Mouse (Mus musculus): Measurements from ENCODE around the gene Rybp. TPM values are rescaled to one million over a fixed set of nuclear protein-coding genes. Genes with fewer than 3 reads are reported as not detected.
A peak's percentile ranks its signal among the peaks of the same experiment; 100 is the strongest.

Rybp gene
- polyA plus RNA-seq, 1 experiment from 2014 or later: 21.3 TPM

DNA sequence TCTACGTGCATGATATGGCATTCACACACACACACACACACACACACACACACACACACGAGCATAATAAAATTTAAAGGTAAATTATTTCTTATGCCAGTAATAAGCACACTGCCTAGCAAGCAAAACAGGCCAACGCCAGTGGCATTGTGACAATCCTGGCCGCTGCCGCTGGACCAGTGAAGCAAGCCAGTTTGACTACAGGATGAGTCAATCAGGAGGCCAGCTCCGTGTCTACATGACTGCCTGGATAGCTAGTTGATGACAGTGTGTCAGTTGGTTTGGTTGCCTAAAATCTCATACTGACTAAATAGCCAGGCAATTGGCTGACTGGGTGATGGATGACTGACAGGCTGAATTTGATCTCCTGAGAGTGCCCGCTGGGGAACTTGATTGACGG is 69.8 kb downstream of the Rybp start:
- Histone ChIP-seq H3K9me3 (no peaks in the 10 kb centered on the region), H3K4me1 (peaks cover 80% of the 10 kb centered on the region), H3K4me3 (no peak overlapping the region), H3K36me3 (no peaks in the 10 kb centered on the region), H3K4me2 (no peak overlapping the region), H3K27ac (no peak overlapping the region), H3K9ac (no peak overlapping the region), H3K27me3 (peaks cover 9% of the 10 kb centered on the region; the same call in 1 of the 2 replicates)
- 85% methylated on average over 8 of the region's 8 CpGs for WGBS
- ATAC-seq (ENCODE audit: insufficient number of reproducible peaks, low FRiP score, low TSS enrichment, low read depth): no peak

DNA sequence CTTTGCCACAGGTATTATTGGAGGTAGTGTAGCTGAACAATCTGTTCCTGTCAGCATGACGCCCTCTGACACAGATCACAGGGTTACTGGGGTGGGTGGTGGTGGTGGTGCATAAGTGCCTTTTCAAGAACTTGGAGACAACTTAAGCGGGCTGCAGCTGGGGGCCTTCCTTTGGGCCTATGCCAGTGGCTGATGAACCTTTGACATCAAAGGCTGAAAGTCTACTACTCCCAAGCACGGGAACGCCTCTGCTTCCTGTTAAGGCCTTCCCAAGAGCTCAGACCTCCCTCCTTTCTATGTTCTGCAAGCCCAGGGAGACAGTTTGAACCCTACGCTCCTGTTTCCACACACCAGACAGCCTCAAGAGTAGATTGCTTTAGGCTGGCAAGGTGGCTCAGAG is 70.3 kb downstream of the Rybp start:
- WGBS: 67% methylated on average over 5 of the region's 5 CpGs
- Histone ChIP-seq H3K4me1 (peaks cover 81% of the 10 kb centered on the region), H3K27me3 (peaks cover 9% of the 10 kb centered on the region; the same call in 1 of the 2 replicates), H3K36me3 (no peaks in the 10 kb centered on the region), H3K27ac (no peak overlapping the region), H3K4me3 (no peak overlapping the region), H3K4me2 (no peak overlapping the region), H3K9ac (no peak overlapping the region), H3K9me3 (no peaks in the 10 kb centered on the region)
- ATAC-seq (ENCODE audit: insufficient number of reproducible peaks, low FRiP score, low TSS enrichment, low read depth): no peak

DNA sequence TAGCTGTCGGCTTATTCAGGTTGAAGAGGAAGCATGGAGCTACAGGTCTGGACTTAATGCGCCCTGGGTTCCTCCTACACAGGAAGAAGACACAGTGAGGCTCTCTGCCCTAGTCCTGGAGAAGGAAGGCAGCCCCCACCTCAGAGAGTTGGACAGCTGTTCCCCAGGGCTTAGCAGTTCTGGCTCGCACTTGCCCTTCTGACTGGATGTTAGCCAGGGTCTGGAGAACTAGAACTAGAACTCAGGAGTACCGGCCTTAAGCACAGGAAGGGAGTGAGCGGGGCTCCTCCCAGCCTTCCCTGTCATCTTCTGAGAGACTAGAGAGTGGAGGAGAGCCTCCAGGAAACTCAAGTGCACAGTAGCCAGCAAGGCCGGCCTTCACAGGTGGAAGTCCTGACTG is 71.5 kb downstream of the Rybp start:
- no peak for ATAC-seq (ENCODE audit: insufficient number of reproducible peaks, low FRiP score, low TSS enrichment, low read depth)
- no peak overlapping the region for H3K9ac ChIP-seq
- 49% methylated on average over 6 of the region's 6 CpGs for WGBS
- H3K27ac ChIP-seq: no peak overlapping the region
- peaks cover 14% of the 10 kb centered on the region; the same call in 1 of the 2 replicates for H3K27me3 ChIP-seq
- no peaks in the 10 kb centered on the region for H3K9me3 ChIP-seq
- H3K4me1 ChIP-seq: peaks cover 73% of the 10 kb centered on the region
- H3K36me3 ChIP-seq: no peaks in the 10 kb centered on the region
- no peak overlapping the region for H3K4me3 ChIP-seq
- no peak overlapping the region for H3K4me2 ChIP-seq

DNA sequence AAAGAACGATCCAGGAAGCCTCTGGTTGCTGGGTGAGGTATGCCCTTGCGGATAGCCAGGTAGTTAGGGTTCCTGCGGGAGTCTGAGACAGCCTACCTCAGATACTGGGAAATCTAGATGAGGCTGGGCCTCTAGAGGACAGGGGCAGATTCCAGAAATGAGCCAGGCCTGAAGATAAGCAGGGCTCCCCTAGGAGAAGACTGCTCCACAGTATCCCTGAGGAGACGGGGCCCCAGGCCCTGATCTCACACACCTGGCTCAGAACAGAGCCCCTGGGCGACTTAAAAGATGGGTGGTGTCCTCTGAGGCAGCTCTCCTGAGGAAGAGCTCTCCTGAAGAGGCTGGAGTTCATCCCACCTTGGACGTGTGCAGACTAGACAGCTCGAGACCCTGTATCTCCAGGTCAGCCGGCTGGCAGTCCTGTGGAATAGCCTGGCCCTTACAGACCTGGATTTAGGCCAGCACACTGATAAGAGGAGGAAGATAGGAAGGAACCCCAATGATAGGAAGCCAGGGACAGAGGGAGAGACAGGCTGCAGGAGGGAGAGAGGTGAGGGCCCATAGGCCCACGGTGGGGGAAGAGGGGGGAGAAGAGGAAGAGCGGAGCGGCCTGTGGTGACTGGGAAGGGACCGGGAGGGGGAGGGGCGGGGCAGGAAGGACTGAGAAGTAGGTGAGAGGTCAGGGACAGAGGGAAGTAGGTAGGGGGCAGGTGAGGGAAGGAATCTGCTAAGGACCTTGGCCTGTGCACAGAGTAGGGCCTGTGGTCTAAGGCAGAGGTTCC is 73.0 kb downstream of the Rybp start:
- ATAC-seq (ENCODE audit: insufficient number of reproducible peaks, low FRiP score, low TSS enrichment, low read depth): no peak
- Histone ChIP-seq H3K9me3 (no peaks in the 10 kb centered on the region), H3K4me2 (no peak overlapping the region), H3K4me3 (no peak overlapping the region), H3K27me3 (peaks cover 17% of the 10 kb centered on the region; the same call in 1 of the 2 replicates), H3K4me1 (peaks cover 58% of the 10 kb centered on the region), H3K27ac (no peak overlapping the region), H3K36me3 (no peaks in the 10 kb centered on the region), H3K9ac (no peak overlapping the region)
- 65% methylated on average over 12 of the region's 13 CpGs for WGBS

DNA sequence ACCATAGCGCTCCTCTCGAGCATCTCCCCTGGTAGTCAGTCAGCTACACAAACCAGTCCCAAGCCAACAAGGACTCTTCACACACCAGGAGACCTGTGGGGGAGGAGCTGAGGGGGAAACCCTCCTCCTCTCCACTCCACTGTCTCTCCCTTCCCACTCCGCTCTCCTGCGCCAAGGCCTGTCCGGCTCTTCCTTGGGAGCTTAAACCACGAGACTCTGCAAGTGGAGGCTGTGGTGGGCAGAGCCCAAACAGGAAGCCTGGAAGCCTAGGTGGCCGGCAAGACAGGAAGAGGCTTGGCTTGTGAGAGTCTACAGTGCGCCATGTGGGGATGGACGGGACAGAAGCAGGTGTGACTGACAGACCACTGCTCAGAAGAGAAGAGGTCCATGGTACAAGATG is 73.7 kb downstream of the Rybp start:
- Histone ChIP-seq H3K4me1 (peaks cover 50% of the 10 kb centered on the region), H3K9ac (no peak overlapping the region), H3K36me3 (no peaks in the 10 kb centered on the region), H3K27ac (no peak overlapping the region), H3K4me3 (no peak overlapping the region), H3K4me2 (no peak overlapping the region), H3K27me3 (peaks cover 23% of the 10 kb centered on the region; the same call in 1 of the 2 replicates), H3K9me3 (no peaks in the 10 kb centered on the region)
- no peak for ATAC-seq (ENCODE audit: insufficient number of reproducible peaks, low FRiP score, low TSS enrichment, low read depth)
- 67% methylated on average over 9 of the region's 9 CpGs for WGBS

DNA sequence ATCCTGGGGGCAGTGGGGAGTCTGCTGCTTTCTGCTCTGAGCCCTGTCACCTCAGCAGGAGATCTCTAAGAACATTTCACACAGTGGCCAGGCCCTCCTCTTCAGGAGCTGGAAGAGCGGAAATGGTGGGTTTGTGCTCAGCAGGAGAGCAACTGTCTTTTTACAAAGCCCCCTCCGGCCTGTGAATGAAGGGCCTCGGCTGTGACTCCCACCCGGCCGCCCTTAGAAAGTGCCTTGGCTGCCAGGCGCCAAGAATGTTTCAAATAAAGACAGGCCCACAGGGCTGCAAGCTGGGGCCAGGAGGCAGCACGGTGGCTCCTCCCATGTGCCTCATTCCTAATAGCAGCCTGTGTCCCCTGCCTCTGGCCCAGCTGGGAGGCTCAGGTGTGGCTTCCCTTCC is 74.5 kb downstream of the Rybp start:
- peaks cover 43% of the 10 kb centered on the region for H3K4me1 ChIP-seq
- no peaks in the 10 kb centered on the region for H3K36me3 ChIP-seq
- H3K27me3 ChIP-seq: peaks cover 26% of the 10 kb centered on the region; the same call in 1 of the 2 replicates
- no peak overlapping the region for H3K4me3 ChIP-seq
- no peak for ATAC-seq (ENCODE audit: insufficient number of reproducible peaks, low FRiP score, low TSS enrichment, low read depth)
- no peak overlapping the region for H3K4me2 ChIP-seq
- H3K27ac ChIP-seq: 0 out of 2 replicates have a peak overlapping the region, but pooled peaks have one; percentile 50
- WGBS: 17% methylated on average over 7 of the region's 7 CpGs
- H3K9me3 ChIP-seq: no peaks in the 10 kb centered on the region
- H3K9ac ChIP-seq: no peak overlapping the region

DNA sequence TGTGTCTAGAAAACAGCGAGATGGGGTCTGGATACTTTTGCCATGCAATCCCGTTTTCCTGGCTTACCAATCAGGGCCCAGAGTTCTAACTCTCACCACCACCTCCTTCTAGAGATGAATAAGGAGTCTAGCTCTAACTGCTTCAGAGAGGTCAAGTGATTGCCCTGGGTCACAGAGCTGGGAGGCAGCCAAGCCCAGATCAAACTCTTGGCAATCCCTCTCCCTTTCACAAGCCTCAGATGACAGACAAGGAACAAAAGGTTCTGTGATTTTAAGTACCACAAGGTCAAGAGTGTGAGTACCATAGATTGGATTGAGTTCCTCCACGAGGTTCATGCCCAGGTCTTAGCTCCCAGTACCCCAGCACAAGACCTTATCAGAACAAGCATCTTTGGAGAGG is 75.6 kb downstream of the Rybp start:
- no peaks in the 10 kb centered on the region for H3K9me3 ChIP-seq
- no peak overlapping the region for H3K4me2 ChIP-seq
- H3K36me3 ChIP-seq: no peaks in the 10 kb centered on the region
- peaks cover 30% of the 10 kb centered on the region; the same call in 1 of the 2 replicates for H3K27me3 ChIP-seq
- H3K4me3 ChIP-seq: no peak overlapping the region
- no peak overlapping the region for H3K27ac ChIP-seq
- WGBS: 69% methylated on average over 3 of the region's 3 CpGs
- ATAC-seq (ENCODE audit: insufficient number of reproducible peaks, low FRiP score, low TSS enrichment, low read depth): no peak
- peaks cover 49% of the 10 kb centered on the region for H3K4me1 ChIP-seq
- H3K9ac ChIP-seq: no peak overlapping the region

DNA sequence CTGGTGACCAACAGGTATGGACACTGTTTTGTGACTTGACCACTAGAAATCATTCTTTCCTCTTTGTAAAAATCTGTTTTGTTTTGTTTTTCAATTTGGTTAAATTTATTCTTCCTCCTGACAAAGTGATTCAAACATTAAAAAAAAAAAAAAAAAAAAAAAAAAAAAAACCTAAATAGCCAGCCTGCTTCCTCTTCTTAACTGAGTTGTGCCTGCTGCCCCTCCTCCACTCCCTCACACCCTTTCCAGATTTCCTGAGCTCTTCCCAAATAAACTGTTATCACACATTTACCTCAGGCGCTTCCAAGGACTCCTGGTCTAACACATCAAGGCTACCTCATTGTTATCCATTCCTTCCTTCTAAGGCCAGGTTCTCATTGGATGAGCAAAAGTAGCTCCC is 76.8 kb downstream of the Rybp start:
- Histone ChIP-seq H3K9me3 (no peaks in the 10 kb centered on the region), H3K9ac (no peak overlapping the region), H3K27me3 (peaks cover 23% of the 10 kb centered on the region; the same call in 1 of the 2 replicates), H3K27ac (no peak overlapping the region), H3K36me3 (no peaks in the 10 kb centered on the region), H3K4me1 (peaks cover 43% of the 10 kb centered on the region), H3K4me2 (no peak overlapping the region), H3K4me3 (no peak overlapping the region)
- no peak for ATAC-seq (ENCODE audit: insufficient number of reproducible peaks, low FRiP score, low TSS enrichment, low read depth)
- 80% methylated on average over 1 of the region's 1 CpGs for WGBS

DNA sequence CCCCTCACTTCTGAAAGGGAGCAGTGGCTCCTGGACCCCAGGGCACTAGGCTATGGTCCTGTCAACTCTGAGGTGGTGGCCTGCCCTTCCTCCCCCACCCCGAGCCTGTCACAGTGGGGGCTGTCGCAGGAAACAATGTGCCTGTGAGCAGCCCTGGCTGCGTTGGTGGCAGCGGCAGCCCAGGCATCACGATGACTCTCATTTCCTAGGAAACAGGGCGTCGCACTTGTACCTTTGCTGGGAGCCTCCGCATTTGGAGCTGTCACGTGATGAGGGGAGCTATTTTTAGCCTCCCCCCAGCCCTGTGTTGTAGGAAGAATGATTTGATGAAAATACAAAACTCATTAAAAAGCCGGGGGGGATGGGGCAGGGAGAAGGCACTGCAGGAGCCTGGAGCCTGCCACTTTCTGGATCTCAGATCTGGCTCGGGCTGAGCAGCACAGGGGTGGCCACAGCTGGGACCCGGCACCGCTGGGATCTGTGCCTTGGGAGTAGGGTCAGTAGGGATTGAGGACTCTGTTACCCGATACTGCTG is 80.5 kb downstream of the Rybp start:
- no peak for ATAC-seq (ENCODE audit: insufficient number of reproducible peaks, low FRiP score, low TSS enrichment, low read depth)
- Histone ChIP-seq H3K27ac (no peak overlapping the region), H3K27me3 (peaks cover 23% of the 10 kb centered on the region; the same call in 1 of the 2 replicates), H3K4me1 (peaks cover 23% of the 10 kb centered on the region), H3K9ac (no peak overlapping the region), H3K9me3 (no peaks in the 10 kb centered on the region), H3K4me2 (0 out of 2 replicates have a peak overlapping the region, but pooled peaks have one; percentile 12), H3K36me3 (no peaks in the 10 kb centered on the region), H3K4me3 (no peak overlapping the region)
- WGBS: 5% methylated on average over 14 of the region's 14 CpGs

DNA sequence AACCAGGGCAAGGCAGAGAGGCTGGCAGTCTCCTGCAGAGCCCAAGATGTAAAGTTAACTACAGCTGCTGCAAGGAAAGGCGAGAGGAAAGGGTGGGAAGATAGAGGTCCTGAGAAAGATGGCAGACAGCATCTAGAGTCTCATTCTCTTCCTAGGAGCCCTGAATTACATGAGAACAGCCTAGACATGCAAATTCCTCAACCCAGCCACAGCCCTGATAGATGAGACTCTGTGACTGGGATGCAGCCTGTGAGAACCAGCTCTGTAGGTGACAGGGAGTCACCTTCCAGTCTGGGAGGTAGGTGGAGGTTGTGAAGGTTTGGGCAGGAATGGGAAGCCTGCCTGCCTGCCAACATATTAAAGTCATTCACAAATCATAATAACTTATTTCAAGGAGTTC is 81.0 kb downstream of the Rybp start:
- Histone ChIP-seq H3K36me3 (no peaks in the 10 kb centered on the region), H3K4me1 (peaks cover 27% of the 10 kb centered on the region), H3K4me2 (no peak overlapping the region), H3K27ac (no peak overlapping the region), H3K9ac (no peak overlapping the region), H3K4me3 (no peak overlapping the region), H3K9me3 (no peaks in the 10 kb centered on the region), H3K27me3 (peaks cover 23% of the 10 kb centered on the region; the same call in 1 of the 2 replicates)
- WGBS: 67% methylated on average over 1 of the region's 1 CpGs
- ATAC-seq (ENCODE audit: insufficient number of reproducible peaks, low FRiP score, low TSS enrichment, low read depth): no peak

DNA sequence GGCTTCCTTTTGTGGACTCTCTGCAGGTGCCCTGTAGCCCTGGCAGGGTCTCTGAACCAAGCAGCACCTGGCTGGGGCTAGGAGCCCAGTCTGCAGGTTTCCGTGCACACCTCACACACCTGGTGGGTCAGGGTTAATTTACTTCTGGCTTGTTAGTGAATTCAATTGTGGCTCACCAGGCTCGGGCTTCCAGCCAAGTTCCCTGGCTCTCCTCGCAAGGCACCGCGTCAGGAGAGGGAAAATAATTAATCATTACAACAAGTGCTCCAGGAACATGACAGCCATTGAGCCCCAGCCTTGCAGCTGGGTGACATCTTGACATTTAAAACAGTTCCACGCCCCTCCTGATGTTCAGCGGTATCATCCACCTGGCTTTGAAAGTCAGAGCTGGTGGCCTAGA is 82.8 kb downstream of the Rybp start:
- H3K36me3 ChIP-seq: no peaks in the 10 kb centered on the region
- 34% methylated on average over 7 of the region's 7 CpGs for WGBS
- ATAC-seq (ENCODE audit: insufficient number of reproducible peaks, low FRiP score, low TSS enrichment, low read depth): no peak
- H3K9me3 ChIP-seq: no peaks in the 10 kb centered on the region
- no peak overlapping the region for H3K9ac ChIP-seq
- H3K27me3 ChIP-seq: peaks cover 23% of the 10 kb centered on the region; the same call in 1 of the 2 replicates
- H3K4me3 ChIP-seq: no peak overlapping the region
- no peak overlapping the region for H3K4me2 ChIP-seq
- no peak overlapping the region for H3K27ac ChIP-seq
- peaks cover 27% of the 10 kb centered on the region for H3K4me1 ChIP-seq

DNA sequence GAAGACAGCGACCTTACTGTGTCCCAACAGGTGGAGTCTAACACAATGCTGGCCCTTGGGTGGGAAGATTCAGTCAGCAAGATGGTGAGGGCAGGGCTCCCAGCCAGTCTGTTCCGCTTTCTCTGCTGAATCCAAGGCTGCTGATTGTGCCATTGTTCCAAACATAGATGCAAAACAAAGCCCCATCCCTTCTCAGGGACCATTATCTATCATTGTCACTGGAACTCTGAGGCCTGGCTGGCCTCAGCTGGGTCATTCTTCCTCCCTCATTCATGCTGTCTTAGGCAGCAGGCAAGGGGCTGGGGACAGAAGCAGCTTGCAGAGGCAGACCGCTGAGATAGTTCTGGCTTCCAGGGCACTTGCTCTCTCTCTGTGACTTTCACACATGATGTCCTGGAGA is 83.8 kb downstream of the Rybp start:
- peaks cover 27% of the 10 kb centered on the region for H3K4me1 ChIP-seq
- H3K27ac ChIP-seq: no peak overlapping the region
- no peak overlapping the region for H3K4me3 ChIP-seq
- WGBS: 74% methylated on average over 3 of the region's 3 CpGs
- no peaks in the 10 kb centered on the region for H3K9me3 ChIP-seq
- peaks cover 14% of the 10 kb centered on the region; the same call in 1 of the 2 replicates for H3K27me3 ChIP-seq
- no peak for ATAC-seq (ENCODE audit: insufficient number of reproducible peaks, low FRiP score, low TSS enrichment, low read depth)
- H3K4me2 ChIP-seq: no peak overlapping the region
- H3K9ac ChIP-seq: no peak overlapping the region
- no peaks in the 10 kb centered on the region for H3K36me3 ChIP-seq
